ENCODE assay signal across 8 mouse cellular contexts in the genomic region with DNA sequence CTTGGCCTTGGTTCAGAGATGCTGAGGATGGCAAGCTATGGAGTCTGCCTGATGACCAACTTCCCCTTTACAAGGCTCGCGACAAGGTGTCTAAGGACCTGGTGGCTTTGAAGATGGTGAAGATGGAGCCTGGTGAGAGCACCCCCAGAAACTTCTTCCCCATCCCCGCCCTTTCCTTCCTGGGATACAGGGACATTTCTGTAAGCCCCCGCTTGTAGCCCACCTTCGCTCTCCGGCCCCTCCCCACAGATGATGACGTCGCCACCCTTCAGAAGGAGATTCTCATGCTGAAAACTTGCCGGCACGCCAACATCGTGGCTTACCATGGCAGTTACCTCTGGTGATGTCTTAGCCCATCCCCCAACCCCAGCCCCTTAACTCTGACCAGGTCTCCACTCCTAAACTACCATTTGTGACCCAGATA. TPM values are rescaled to one million over a fixed set of nuclear protein-coding genes. Genes with fewer than 3 reads are reported as not detected.
A peak's percentile ranks its signal among the peaks of the same experiment; 100 is the strongest.
DNase-seq lines count a peak whose midpoint lies in the region; ATAC-seq and TF ChIP-seq lines count a peak whose summit lies in the region.

No protein-coding gene starts in this region.

- H3K4me3 ChIP-seq in hindbrain, embryonic 10.5 days, result peak overlapping the region; percentile 70
- H3K4me3 ChIP-seq in hindbrain, postnatal 0 days (ENCODE audit: low read length), result no peak overlapping the region
- H3K4me3 ChIP-seq in G1E (ENCODE audit: low read depth, low read length), result peak overlapping the region; percentile 72
- H3K4me3 ChIP-seq in hindbrain, embryonic 14.5 days (replicated peaks; ENCODE audit: low read length), result no peak overlapping the region
- H3K4me3 ChIP-seq in neural tube, embryonic 13.5 days, result no peak overlapping the region

- DNase-seq in hindbrain, embryonic 10.5 days (ENCODE audit: low spot score), result no peak
- DNase-seq in hindbrain, postnatal 0 days (ENCODE audit: low spot score), result no peak
- DNase-seq in G1E (ENCODE audit: low spot score), result peak; percentile 36
- no peak for DNase-seq in hindbrain, embryonic 14.5 days (ENCODE audit: low spot score)
- DNase-seq in right cerebral cortex, postnatal 36 days (ENCODE audit: low spot score in 2 of 2), result no peak
- no peak for DNase-seq in c-Kit-positive CD71-positive TER-119-positive erythroid progenitor cells, embryonic 14.5 days (ENCODE audit: low spot score)
- DNase-seq in retina, embryonic 14.5 days (ENCODE audit: low spot score), result no peak

- no peak overlapping the region for H3K4me2 ChIP-seq in hindbrain, postnatal 0 days (ENCODE audit: low read depth, low read length)
- H3K4me2 ChIP-seq in hindbrain, embryonic 14.5 days (replicated peaks), result peak overlapping the region; percentile 80; the same call in 1 of the 2 replicates
- H3K4me2 ChIP-seq in neural tube, embryonic 13.5 days, result peak overlapping the region; percentile 78

- H3K9ac ChIP-seq in hindbrain, postnatal 0 days (replicated peaks; ENCODE audit: low read length), result no peak overlapping the region
- H3K9ac ChIP-seq in hindbrain, embryonic 14.5 days, result no peak overlapping the region
- peak overlapping the region; percentile 72; the same call in 1 of the 2 replicates for H3K9ac ChIP-seq in neural tube, embryonic 13.5 days

- H3K9me3 ChIP-seq in hindbrain, embryonic 10.5 days, result no peaks in the 10 kb centered on the region
- H3K9me3 ChIP-seq in hindbrain, postnatal 0 days (ENCODE audit: low read length), result no peaks in the 10 kb centered on the region
- no peaks in the 10 kb centered on the region for H3K9me3 ChIP-seq in G1E (replicated peaks)
- H3K9me3 ChIP-seq in hindbrain, embryonic 14.5 days (ENCODE audit: control insufficient read depth, low read length), result no peaks in the 10 kb centered on the region
- no peaks in the 10 kb centered on the region for H3K9me3 ChIP-seq in neural tube, embryonic 13.5 days

- peaks cover 26% of the 10 kb centered on the region for H3K4me1 ChIP-seq in hindbrain, embryonic 10.5 days (replicated peaks)
- H3K4me1 ChIP-seq in hindbrain, postnatal 0 days (ENCODE audit: insufficient read depth, low read length), result peaks cover 4% of the 10 kb centered on the region; the same call in 1 of the 2 replicates
- H3K4me1 ChIP-seq in G1E (ENCODE audit: insufficient read depth, low read depth, low read length), result peaks cover 50% of the 10 kb centered on the region
- peaks cover 18% of the 10 kb centered on the region for H3K4me1 ChIP-seq in hindbrain, embryonic 14.5 days (replicated peaks; ENCODE audit: control insufficient read depth, insufficient read depth, low read length)
- peaks cover 21% of the 10 kb centered on the region for H3K4me1 ChIP-seq in neural tube, embryonic 13.5 days (replicated peaks)

- H3K36me3 ChIP-seq in hindbrain, embryonic 10.5 days, result peaks cover 20% of the 10 kb centered on the region
- H3K36me3 ChIP-seq in hindbrain, postnatal 0 days (ENCODE audit: insufficient read depth, low read length), result peaks cover 10% of the 10 kb centered on the region
- H3K36me3 ChIP-seq in G1E (replicated peaks), result peaks cover 56% of the 10 kb centered on the region
- peaks cover 14% of the 10 kb centered on the region for H3K36me3 ChIP-seq in hindbrain, embryonic 14.5 days (replicated peaks; ENCODE audit: control insufficient read depth, insufficient read depth)
- H3K36me3 ChIP-seq in neural tube, embryonic 13.5 days, result peaks cover 14% of the 10 kb centered on the region

- ATAC-seq in hindbrain, postnatal 0 days, result no peak
- no peak for ATAC-seq in G1E (ENCODE audit: extremely low read depth, insufficient number of reproducible peaks, low FRiP score, poor library complexity, severe bottlenecking)
- ATAC-seq in hindbrain, embryonic 14.5 days (ENCODE audit: low FRiP score), result no peak
- ATAC-seq in neural tube, embryonic 13.5 days (ENCODE audit: low read depth), result no peak

- peak overlapping the region; percentile 85 for H3K27ac ChIP-seq in hindbrain, embryonic 10.5 days
- H3K27ac ChIP-seq in hindbrain, postnatal 0 days, result no peak overlapping the region
- no peak overlapping the region for H3K27ac ChIP-seq in hindbrain, embryonic 14.5 days
- no peak overlapping the region for H3K27ac ChIP-seq in neural tube, embryonic 13.5 days (replicated peaks)

- 73% methylated on average over 11 of the region's 11 CpGs for WGBS in hindbrain, embryonic 10.5 days
- 78% methylated on average over 11 of the region's 11 CpGs for WGBS in hindbrain, postnatal 0 days
- WGBS in hindbrain, embryonic 14.5 days, result 83% methylated on average over 11 of the region's 11 CpGs
- WGBS in neural tube, embryonic 13.5 days, result 78% methylated on average over 11 of the region's 11 CpGs

- TF ChIP-seq CTCF in hindbrain, postnatal 0 days (IDR thresholded peaks at IDR 0.05; ENCODE audit: low read depth), result no peak
- TF ChIP-seq CTCF in G1E (IDR thresholded peaks at IDR 0.05; ENCODE audit: low read depth, low read length), result no peak

- no peaks in the 10 kb centered on the region for H3K27me3 ChIP-seq in hindbrain, embryonic 10.5 days (ENCODE audit: insufficient read depth, poor library complexity, severe bottlenecking)
- no peaks in the 10 kb centered on the region for H3K27me3 ChIP-seq in hindbrain, postnatal 0 days (ENCODE audit: insufficient read depth, low read length)
- no peaks in the 10 kb centered on the region for H3K27me3 ChIP-seq in G1E (ENCODE audit: insufficient read depth, low read length)
- no peaks in the 10 kb centered on the region for H3K27me3 ChIP-seq in hindbrain, embryonic 14.5 days (ENCODE audit: control insufficient read depth, insufficient read depth, low read length)
- H3K27me3 ChIP-seq in neural tube, embryonic 13.5 days, result no peaks in the 10 kb centered on the region

RNA-seq across cellular contexts. Expression of gene Map4k1, which starts 1.3 kb away (rescaled TPM):
- polyA plus RNA-seq in hindbrain, embryonic 10.5 days (2016; fragmentation: Nextera tagmentation; extraction: Ambion mirVana), result 8.8 and 9.0 TPM in 2 replicates
- 4.1 and 5.8 TPM in 2 replicates for total RNA-seq in hindbrain, postnatal 0 days (2014; rRNA removed)
- polyA plus RNA-seq in hindbrain, postnatal 0 days (2015; fragmentation: Nextera tagmentation; extraction: Ambion mirVana), result 12.5 and 15.0 TPM in 2 replicates
- total RNA-seq in G1E (2014; fragmentation: Nextera tagmentation) (9.6 and 15.9 TPM in 2 replicates), G1E (2017) (9.1 and 16.1 TPM in 2 replicates)
- polyA plus RNA-seq in G1E (2012), result 58.0 and 67.4 TPM in 2 replicates
- 8.6 and 10.4 TPM in 2 replicates for polyA plus RNA-seq in hindbrain, embryonic 14.5 days (2014; fragmentation: Nextera tagmentation; extraction: Ambion mirVana)
- 4.1 and 5.3 TPM in 2 replicates for polyA plus RNA-seq in neural tube, embryonic 13.5 days (2015; fragmentation: Nextera tagmentation; extraction: Ambion mirVana)

RNA-seq across cellular contexts. Expression of gene Eif3k, which starts 1.5 kb away (rescaled TPM):
- 426 and 432 TPM in 2 replicates for polyA plus RNA-seq in hindbrain, embryonic 10.5 days (2016; fragmentation: Nextera tagmentation; extraction: Ambion mirVana)
- 347 and 472 TPM in 2 replicates for total RNA-seq in hindbrain, postnatal 0 days (2014; rRNA removed)
- 309 TPM in 2 replicates for polyA plus RNA-seq in hindbrain, postnatal 0 days (2015; fragmentation: Nextera tagmentation; extraction: Ambion mirVana)
- 280 and 322 TPM in 2 replicates for total RNA-seq in G1E (2014; fragmentation: Nextera tagmentation)
- 377 and 459 TPM in 2 replicates for total RNA-seq in G1E (2017)
- polyA plus RNA-seq in G1E (2012), result 91.7 and 199 TPM in 2 replicates
- polyA plus RNA-seq in hindbrain, embryonic 14.5 days (2014; fragmentation: Nextera tagmentation; extraction: Ambion mirVana), result 291 and 321 TPM in 2 replicates
- 352 and 359 TPM in 2 replicates for polyA plus RNA-seq in neural tube, embryonic 13.5 days (2015; fragmentation: Nextera tagmentation; extraction: Ambion mirVana)

RNA-seq across cellular contexts. Expression of gene Actn4, which starts 21.0 kb away (rescaled TPM):
- 216 and 245 TPM in 2 replicates for polyA plus RNA-seq in hindbrain, embryonic 10.5 days (2016; fragmentation: Nextera tagmentation; extraction: Ambion mirVana)
- 81.3 and 85.7 TPM in 2 replicates for total RNA-seq in hindbrain, postnatal 0 days (2014; rRNA removed)
- polyA plus RNA-seq in hindbrain, postnatal 0 days (2015; fragmentation: Nextera tagmentation; extraction: Ambion mirVana), result 114 and 115 TPM in 2 replicates
- total RNA-seq in G1E (2014; fragmentation: Nextera tagmentation) (119 and 121 TPM in 2 replicates), G1E (2017) (28.1 and 30.3 TPM in 2 replicates)
- 259 and 260 TPM in 2 replicates for polyA plus RNA-seq in G1E (2012)
- 133 and 147 TPM in 2 replicates for polyA plus RNA-seq in hindbrain, embryonic 14.5 days (2014; fragmentation: Nextera tagmentation; extraction: Ambion mirVana)
- polyA plus RNA-seq in neural tube, embryonic 13.5 days (2015; fragmentation: Nextera tagmentation; extraction: Ambion mirVana), result 142 and 147 TPM in 2 replicates

Comparison
In these comparisons a context has a peak if more than half of its experiments do, and no peak if none do; other contexts are left out.
1. H3K4me3 ChIP-seq: peak in hindbrain, embryonic 10.5 days (single experiment) and G1E (single experiment); none in hindbrain, postnatal 0 days (single experiment), hindbrain, embryonic 14.5 days (single experiment) and neural tube, embryonic 13.5 days (single experiment).